Mouse (Mus musculus): ENCODE data around the gene Scamp3. TPM values are rescaled to one million over a fixed set of nuclear protein-coding genes. Genes with fewer than 3 reads are reported as not detected.

Gene Scamp3
- 102 and 109 TPM in 2 replicates for polyA plus RNA-seq (2015; fragmentation: Nextera tagmentation; extraction: Ambion mirVana)

DNA sequence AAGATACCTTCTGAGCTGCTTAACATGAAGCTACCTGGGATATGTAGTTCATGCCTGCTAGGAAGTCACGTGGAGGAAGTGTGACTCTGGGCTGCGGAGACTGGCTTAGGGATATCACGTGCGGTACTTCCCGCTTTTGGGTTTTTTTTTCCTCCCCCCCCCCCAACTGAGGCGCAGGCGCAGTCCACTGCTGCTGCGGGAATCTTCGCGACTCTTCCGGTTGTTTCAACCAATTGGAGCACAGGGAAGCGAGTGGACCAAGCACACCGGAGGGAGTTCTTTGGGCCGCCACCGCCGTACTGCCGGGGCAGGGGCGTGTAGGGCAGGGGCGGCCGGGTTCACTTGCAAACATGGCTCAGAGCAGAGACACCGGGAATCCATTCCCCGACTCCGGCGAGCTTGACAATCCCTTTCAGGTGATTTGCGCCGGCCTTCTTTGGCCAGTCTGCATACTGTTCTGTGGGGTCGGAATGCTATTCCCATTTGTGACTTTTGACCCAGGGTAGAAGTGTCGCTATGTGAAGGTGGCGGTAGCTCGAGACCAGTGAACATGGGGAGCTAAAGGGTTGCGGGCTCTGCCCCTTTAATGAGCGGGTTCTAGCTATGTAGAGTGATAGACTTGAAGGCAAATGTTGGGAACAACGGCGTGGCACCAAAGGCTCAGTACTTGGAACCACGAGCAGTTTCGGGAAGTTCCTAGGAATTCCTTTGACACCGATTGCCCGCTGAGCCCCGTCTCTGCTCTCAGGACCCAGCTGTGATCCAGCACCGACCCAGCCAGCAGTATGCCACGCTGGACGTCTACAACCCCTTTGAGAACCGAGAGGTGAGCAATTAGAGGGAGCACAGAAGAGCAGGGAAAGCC lies at the start of gene Scamp3:
Gene Scamp3 (plus strand): TSS at position 232 of the 865 bp plus-strand sequence.
- no peaks in the 10 kb centered on the region for H3K27me3 ChIP-seq
- WGBS: under 1% methylated on average over 43 of the region's 43 CpGs
- peaks cover 18% of the 10 kb centered on the region for H3K4me1 ChIP-seq
- 0 out of 2 replicates have a peak within 1 kb of the TSS, but pooled peaks have one; percentile 28 for H3K27ac ChIP-seq
- peak within 1 kb of the TSS; percentile 71 for H3K4me3 ChIP-seq
- H3K9ac ChIP-seq: peak within 1 kb of the TSS; percentile 83
- ATAC-seq: peak; percentile 98
- peaks cover 78% of the 10 kb centered on the region for H3K36me3 ChIP-seq (ENCODE audit: poor library complexity, severe bottlenecking)
- no peaks in the 10 kb centered on the region for H3K9me3 ChIP-seq (replicated peaks)
- peak within 1 kb of the TSS; percentile 97 for H3K4me2 ChIP-seq

DNA sequence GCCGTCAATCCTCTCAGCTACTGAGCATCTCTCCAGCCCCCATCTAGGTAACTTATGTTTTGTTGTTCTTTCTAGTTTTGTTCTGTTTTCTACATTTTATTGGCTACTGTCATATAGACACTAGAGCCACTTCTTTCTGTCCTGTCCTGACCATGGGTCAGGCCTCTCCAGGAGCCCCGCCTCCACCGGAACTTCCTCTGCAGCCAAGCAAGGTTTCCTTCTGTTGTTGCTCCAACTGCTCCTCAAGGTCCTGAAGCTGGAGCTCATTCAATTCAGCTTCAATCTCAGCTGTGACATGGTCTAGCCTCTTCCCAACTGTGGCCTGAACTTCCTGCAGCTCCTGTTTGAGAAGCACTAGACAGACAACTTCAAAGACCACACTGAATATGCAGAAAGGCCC lies 47.4 kb upstream of the Scamp3 start:
- 96% methylated on average over 3 of the region's 3 CpGs for WGBS
- H3K4me2 ChIP-seq: no peak overlapping the region
- no peak overlapping the region for H3K4me3 ChIP-seq
- H3K27ac ChIP-seq: no peak overlapping the region
- no peaks in the 10 kb centered on the region for H3K9me3 ChIP-seq (replicated peaks)
- no peaks in the 10 kb centered on the region for H3K27me3 ChIP-seq
- no peak for ATAC-seq
- H3K9ac ChIP-seq: no peak overlapping the region
- H3K36me3 ChIP-seq (ENCODE audit: poor library complexity, severe bottlenecking): no peaks in the 10 kb centered on the region
- peaks cover 6% of the 10 kb centered on the region for H3K4me1 ChIP-seq

DNA sequence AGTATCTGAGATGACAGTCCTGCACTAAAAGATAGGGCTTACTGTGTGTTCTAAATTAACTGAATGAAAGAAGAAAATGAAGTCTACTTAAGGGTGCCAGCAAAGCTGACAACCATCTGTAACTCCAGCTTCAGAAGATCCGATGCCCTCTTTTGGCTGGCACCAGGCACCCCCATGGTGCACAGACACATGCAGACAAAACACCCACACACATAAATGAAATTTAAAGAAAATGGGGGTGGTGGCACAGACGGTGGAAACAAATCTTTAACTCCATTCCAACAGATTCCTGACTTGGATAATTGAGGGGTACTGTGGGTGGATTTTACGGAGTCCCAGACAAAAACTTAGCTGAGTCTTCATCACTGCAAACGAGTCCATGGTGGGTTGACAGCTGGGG lies 45.5 kb upstream of the Scamp3 start:
- ATAC-seq: no peak
- H3K27ac ChIP-seq: no peak overlapping the region
- peak overlapping the region; percentile 63 for H3K4me2 ChIP-seq
- no peaks in the 10 kb centered on the region for H3K9me3 ChIP-seq (replicated peaks)
- no peaks in the 10 kb centered on the region for H3K27me3 ChIP-seq
- H3K36me3 ChIP-seq (ENCODE audit: poor library complexity, severe bottlenecking): no peaks in the 10 kb centered on the region
- no peak overlapping the region for H3K9ac ChIP-seq
- peaks cover 6% of the 10 kb centered on the region for H3K4me1 ChIP-seq
- peak overlapping the region; percentile 32; the same call in 1 of the 2 replicates for H3K4me3 ChIP-seq
- 30% methylated on average over 4 of the region's 4 CpGs for WGBS

- peaks cover 6% of the 10 kb centered on the region for H3K4me1 ChIP-seq
- no peaks in the 10 kb centered on the region for H3K9me3 ChIP-seq (replicated peaks)
- ATAC-seq: 0 out of 2 replicates have a peak, but pooled peaks have one; percentile 58
- whole genome bisulfite sequencing: 15% methylated on average over 29 of the region's 30 CpGs
- peak overlapping the region; percentile 57 for H3K9ac ChIP-seq
- no peaks in the 10 kb centered on the region for H3K36me3 ChIP-seq (ENCODE audit: poor library complexity, severe bottlenecking)
- H3K27ac ChIP-seq: no peak overlapping the region
- H3K4me2 ChIP-seq: peak overlapping the region; percentile 63
- peak overlapping the region; percentile 32 for H3K4me3 ChIP-seq
- no peaks in the 10 kb centered on the region for H3K27me3 ChIP-seq
Observed at GRCm38 (mm10) chr3:89132285-89133062, 44.8 kb upstream of the Scamp3 start.

- ATAC-seq: no peak
- H3K9me3 ChIP-seq (replicated peaks): no peaks in the 10 kb centered on the region
- H3K4me3 ChIP-seq: no peak overlapping the region
- no peaks in the 10 kb centered on the region for H3K27me3 ChIP-seq
- no peak overlapping the region for H3K27ac ChIP-seq
- no peaks in the 10 kb centered on the region for H3K36me3 ChIP-seq (ENCODE audit: poor library complexity, severe bottlenecking)
- 83% methylated on average over 7 of the region's 7 CpGs for WGBS
- H3K9ac ChIP-seq: no peak overlapping the region
- H3K4me2 ChIP-seq: no peak overlapping the region
- H3K4me1 ChIP-seq: peaks cover 6% of the 10 kb centered on the region
Observed at GRCm38 (mm10) chr3:89133063-89133450, 44.2 kb upstream of the Scamp3 start.

GRCm38 (mm10) chr3:89133752-89134151 lies 43.5 kb upstream of the Scamp3 start:
- ATAC-seq: no peak
- peaks cover 6% of the 10 kb centered on the region for H3K4me1 ChIP-seq
- no peak overlapping the region for H3K4me3 ChIP-seq
- no peak overlapping the region for H3K27ac ChIP-seq
- H3K36me3 ChIP-seq (ENCODE audit: poor library complexity, severe bottlenecking): no peaks in the 10 kb centered on the region
- no peak overlapping the region for H3K4me2 ChIP-seq
- H3K27me3 ChIP-seq: no peaks in the 10 kb centered on the region
- no peaks in the 10 kb centered on the region for H3K9me3 ChIP-seq (replicated peaks)
- WGBS: 95% methylated on average over 1 of the region's 1 CpGs
- no peak overlapping the region for H3K9ac ChIP-seq

DNA sequence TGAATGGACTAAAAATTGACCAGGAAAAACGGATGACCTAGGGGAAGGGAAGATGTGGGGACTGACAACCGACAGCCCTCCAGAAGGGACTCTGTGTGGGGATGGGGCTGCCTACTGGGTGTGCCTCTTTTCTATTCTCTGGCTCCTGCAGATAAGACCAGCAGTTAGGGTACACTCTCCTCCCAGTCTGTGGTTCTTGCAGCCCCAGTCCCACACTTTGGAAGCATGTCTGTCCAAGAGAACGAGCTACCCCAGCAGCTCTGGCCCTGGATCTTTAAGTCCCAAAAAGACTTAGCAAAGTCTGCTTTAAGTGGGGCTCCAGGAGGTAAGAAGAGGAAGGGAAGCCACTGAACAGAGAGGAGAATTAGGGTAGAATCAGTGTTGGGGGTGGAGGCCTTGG lies 41.3 kb upstream of the Scamp3 start, which contains the start of gene Pklr:
Gene Pklr (plus strand): TSS at position 185 of the 400 bp plus-strand sequence.
- ATAC-seq: no peak
- 53% methylated on average over 3 of the region's 3 CpGs for WGBS

DNA sequence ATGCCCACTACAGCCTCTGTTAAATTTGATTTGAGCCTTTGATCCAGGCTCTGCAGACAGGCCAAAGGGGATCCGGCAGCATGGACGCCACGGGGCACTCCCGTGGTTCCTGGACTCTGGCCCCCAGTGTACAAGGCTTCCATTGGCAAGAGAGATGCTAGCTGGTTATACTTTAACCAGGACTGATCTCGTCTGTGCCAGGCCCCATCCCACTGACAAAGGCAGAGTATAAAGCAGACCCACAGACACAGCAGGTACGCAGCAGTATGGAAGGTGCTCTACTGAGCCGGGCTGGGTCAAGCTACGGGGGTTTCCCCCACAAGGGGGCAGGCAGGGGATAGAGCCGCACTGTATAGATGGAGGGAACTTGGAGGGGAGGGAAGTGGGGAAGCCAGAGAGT lies 40.9 kb upstream of the Scamp3 start:
- Histone ChIP-seq H3K4me1 (peaks cover 6% of the 10 kb centered on the region), H3K36me3 (ENCODE audit: poor library complexity, severe bottlenecking) (no peaks in the 10 kb centered on the region), H3K9ac (no peak overlapping the region), H3K9me3 (replicated peaks) (no peaks in the 10 kb centered on the region), H3K27ac (no peak overlapping the region), H3K4me3 (no peak overlapping the region), H3K4me2 (no peak overlapping the region), H3K27me3 (no peaks in the 10 kb centered on the region)
- 42% methylated on average over 9 of the region's 9 CpGs for WGBS
- no peak for ATAC-seq

More for the DNA sequence above, 41.3 kb upstream of the Scamp3 start, which contains the start of gene Pklr:
- no peaks in the 10 kb centered on the region for H3K36me3 ChIP-seq (ENCODE audit: poor library complexity, severe bottlenecking)
- H3K4me1 ChIP-seq: peaks cover 6% of the 10 kb centered on the region
- H3K4me2 ChIP-seq: no peak within 1 kb of the TSS
- no peak within 1 kb of the TSS for H3K4me3 ChIP-seq
- H3K27ac ChIP-seq: no peak within 1 kb of the TSS
- no peaks in the 10 kb centered on the region for H3K9me3 ChIP-seq (replicated peaks)
- no peaks in the 10 kb centered on the region for H3K27me3 ChIP-seq
- H3K9ac ChIP-seq: no peak within 1 kb of the TSS

DNA sequence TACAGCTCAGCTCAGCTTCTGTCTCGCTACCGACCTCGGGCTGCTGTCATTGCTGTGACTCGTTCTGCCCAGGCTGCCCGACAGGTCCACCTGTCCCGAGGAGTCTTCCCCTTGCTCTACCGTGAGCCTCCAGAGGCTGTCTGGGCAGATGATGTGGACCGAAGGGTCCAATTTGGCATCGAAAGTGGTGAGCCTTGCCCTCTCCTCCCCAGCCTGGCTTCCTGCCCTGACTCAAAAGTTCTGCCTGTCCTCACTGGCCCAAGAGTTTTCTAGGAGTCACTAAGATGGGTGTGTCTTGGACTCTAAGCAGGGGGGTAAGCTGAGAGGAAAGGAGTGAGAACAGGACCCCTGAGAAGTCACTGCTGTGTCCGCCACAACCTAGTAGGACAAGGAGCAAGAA lies 32.5 kb upstream of the Scamp3 start:
- H3K27me3 ChIP-seq: peaks cover 17% of the 10 kb centered on the region
- 84% methylated on average over 10 of the region's 10 CpGs for WGBS
- peaks cover 12% of the 10 kb centered on the region for H3K4me1 ChIP-seq
- no peak overlapping the region for H3K9ac ChIP-seq
- H3K9me3 ChIP-seq (replicated peaks): no peaks in the 10 kb centered on the region
- ATAC-seq: no peak
- H3K36me3 ChIP-seq (ENCODE audit: poor library complexity, severe bottlenecking): peaks cover 3% of the 10 kb centered on the region; the same call in 1 of the 2 replicates
- H3K27ac ChIP-seq: no peak overlapping the region
- no peak overlapping the region for H3K4me2 ChIP-seq
- H3K4me3 ChIP-seq: no peak overlapping the region

- ATAC-seq: no peak
- Histone ChIP-seq H3K4me2 (no peak overlapping the region), H3K9me3 (replicated peaks) (no peaks in the 10 kb centered on the region), H3K27ac (no peak overlapping the region), H3K4me3 (no peak overlapping the region), H3K4me1 (peaks cover 12% of the 10 kb centered on the region), H3K9ac (no peak overlapping the region), H3K36me3 (ENCODE audit: poor library complexity, severe bottlenecking) (peaks cover 3% of the 10 kb centered on the region; the same call in 1 of the 2 replicates), H3K27me3 (peaks cover 18% of the 10 kb centered on the region)
- 17% methylated on average over 8 of the region's 8 CpGs for WGBS
Observed at GRCm38 (mm10) chr3:89145566-89145965, 31.7 kb upstream of the Scamp3 start.

DNA sequence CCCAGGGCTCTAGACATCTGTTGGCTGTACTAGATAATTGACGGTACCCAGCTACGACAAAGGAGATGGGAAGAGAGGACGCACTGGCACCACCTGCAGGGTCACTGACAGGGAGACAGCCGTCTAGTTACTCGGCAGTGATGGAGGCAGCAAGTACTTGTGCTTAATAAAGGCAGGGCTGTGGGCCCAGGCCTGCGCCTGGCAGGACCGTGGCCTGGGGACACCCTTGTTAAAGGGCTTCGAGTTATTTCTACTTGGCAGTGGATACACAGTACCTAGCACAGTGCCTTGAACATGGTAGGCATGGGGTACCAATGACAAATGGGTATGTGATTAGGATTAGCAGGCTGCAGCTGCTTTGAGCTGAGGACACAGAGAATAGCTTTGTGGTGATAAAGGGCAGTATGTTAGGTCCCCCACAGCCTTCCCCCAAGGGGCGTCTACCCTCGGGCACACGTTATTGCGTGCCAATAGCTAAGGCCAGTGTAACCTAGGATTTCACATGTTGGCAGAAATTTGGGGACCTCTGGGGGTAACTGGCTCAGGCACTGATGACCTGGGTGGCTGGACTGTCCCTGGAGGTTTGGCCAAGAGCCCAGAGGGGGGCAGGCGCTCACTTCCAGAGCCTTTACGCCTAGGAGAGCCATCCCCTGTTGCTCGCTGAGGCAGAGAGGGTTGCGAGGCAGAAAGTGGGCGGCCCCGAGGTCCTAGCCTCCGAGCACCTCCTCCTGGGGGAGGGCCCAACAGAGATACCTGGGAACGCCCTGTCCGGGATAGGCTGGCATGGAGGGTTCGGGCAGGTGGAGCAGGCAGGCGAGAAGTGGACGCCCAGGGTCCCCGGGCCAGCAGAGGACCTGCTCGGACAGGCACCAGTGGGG lies 29.9 kb upstream of the Scamp3 start:
- H3K4me1 ChIP-seq: peaks cover 12% of the 10 kb centered on the region
- peak overlapping the region; percentile 15; the same call in 1 of the 2 replicates for H3K4me2 ChIP-seq
- H3K4me3 ChIP-seq: no peak overlapping the region
- 24% methylated on average over 26 of the region's 26 CpGs for whole genome bisulfite sequencing
- peaks cover 18% of the 10 kb centered on the region for H3K27me3 ChIP-seq
- no peak overlapping the region for H3K27ac ChIP-seq
- H3K36me3 ChIP-seq (ENCODE audit: poor library complexity, severe bottlenecking): peaks cover 16% of the 10 kb centered on the region
- H3K9ac ChIP-seq: no peak overlapping the region; the same call in 1 of the 2 replicates
- no peak for ATAC-seq
- H3K9me3 ChIP-seq (replicated peaks): no peaks in the 10 kb centered on the region

All from forebrain, embryonic 13.5 days (tissue).